Mouse (Mus musculus) lung, postnatal 25 days (tissue): ENCODE measurements at regions not wholly inside any gene's neighbourhood (a gene's known extent, or its start where the extent isn't known, plus 50 kb on each side); places are given as distances from the start of the nearest gene placed in this dataset.

Source experiments
- DNase-seq: peaks from one replicate; pipeline ENCODE4 v3.0.0; 2022; ENCODE audit warnings: low spot score

DNA sequence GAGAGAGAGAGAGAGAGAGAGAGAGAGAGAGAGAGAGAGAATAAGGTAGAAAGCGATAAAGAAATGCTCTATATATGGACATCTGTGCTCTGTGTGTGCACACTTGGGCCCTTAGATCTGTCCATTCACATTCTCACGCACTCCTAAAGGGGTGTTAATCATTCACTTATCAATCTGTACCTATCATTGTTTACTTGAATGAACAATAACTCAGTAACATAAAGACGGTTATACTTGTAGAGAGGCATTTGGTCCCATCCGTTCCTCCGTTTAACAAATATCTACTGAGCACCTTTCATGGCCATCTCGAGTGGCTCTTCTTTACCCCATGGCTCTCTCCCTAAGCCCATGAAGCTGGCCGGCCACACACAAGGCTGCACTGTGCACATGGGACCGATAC lies 114.3 kb upstream of the Cpm start:
- DNase-seq, result no peak

DNA sequence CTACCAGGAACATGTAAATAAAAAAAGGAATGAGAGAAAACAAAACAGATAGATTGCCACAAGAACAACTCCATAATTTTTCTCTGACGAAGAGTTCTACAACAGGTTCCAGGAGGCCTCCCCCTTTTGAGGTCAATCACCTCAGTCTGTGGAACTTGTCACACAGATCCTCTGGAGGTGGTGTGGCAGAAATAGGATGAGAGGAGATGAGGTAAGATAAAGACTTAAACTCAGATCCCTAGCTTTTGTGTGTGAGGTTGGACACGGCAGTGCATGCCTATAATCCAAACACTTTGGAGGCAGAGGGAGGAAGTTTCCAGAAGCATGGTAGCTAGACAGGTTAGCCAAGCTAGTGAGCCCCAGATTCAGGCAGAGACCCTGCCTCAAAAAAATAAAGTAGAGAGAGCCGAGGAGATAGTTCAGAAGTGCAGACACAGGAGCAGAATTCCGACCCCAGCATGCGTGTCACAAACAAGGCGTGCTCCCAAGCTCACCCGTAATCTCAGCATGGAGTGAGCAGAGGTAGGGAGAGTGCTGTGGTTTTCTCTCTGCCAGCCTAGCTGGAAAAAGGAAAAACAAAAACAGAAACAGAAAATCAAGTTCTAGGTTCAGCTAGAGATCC lies 115.3 kb upstream of the Cpm start:
- DNase-seq, result no peak

DNA sequence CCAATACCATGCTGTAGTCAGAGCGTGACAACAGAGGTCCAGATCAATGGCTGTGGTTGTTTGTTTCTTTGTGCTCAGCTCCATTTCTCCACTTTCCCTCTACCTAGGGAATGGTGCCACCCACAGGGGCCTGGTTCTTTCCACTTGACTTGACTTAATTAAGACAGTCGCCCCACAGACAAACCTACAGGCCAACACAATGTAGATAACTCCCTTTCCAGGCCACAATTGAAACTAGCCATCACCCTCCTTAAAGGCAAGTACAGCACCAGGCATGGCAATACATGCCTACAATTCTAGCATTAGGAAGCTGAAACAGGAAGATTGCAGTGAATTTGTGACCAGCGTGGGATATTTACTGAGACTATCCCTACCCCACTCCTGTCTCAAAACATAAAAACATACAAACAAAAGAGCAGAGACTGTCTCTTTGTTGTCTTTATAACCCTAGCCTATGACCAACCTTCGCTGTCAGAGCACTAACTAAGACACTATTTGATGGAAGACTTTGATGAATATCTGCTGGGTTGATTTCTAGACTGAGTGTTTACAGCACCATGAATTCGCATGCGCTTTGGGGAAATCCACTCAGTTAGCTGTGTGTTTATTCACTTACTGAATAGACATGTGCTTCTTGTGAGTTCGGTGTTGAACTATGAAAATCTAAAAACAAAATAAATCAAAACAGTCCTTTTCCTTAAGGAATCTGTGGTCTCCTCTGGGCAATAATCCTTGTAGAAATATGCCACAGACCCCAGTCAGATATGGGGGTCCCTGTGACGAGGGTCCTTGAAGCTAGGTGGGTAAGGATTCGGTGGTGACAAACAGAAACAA lies 116.7 kb upstream of the Cpm start:
- DNase-seq, result no peak

DNA sequence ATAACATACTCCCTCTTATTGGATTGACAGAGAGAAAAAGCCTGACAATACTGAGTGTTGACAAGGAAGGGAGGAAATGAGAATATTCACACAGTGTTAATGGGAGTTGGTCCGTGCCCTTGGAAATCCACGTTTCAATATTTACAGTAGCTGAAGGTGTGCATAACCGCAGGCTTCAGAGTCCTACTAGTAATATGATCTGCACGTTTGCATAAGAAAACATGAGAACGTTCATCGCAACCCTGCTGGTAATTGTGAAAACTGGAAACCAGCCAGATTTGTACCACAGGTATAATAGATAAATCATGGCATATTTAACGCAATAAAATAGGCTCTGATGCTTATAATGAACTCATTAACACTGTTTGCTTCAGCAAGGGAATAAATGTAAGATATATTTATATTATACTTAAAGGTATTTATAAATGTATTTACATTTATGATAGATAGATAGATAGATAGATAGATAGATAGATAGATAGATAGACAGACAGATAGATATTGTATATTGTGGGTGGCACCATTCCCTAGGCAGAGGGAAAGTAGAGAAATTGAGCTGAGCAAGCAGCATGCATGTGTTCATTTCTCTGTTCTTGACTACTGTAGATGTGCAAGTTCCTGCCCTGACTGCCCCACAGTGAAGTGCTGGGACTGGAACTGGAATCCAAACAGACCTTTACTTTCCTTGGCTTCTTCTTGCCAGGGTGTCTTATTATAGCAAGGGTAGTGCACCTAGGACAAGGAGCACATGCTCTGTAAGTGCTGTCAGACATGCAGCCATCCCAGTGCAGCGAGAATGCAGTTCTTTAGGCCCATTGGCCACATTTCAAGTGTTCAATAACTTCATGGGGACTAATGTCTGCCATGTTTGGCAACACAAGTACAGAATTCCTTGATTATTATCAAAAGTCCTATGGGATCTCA lies 117.6 kb upstream of the Cpm start:
- DNase-seq, result peak; percentile 28

DNA sequence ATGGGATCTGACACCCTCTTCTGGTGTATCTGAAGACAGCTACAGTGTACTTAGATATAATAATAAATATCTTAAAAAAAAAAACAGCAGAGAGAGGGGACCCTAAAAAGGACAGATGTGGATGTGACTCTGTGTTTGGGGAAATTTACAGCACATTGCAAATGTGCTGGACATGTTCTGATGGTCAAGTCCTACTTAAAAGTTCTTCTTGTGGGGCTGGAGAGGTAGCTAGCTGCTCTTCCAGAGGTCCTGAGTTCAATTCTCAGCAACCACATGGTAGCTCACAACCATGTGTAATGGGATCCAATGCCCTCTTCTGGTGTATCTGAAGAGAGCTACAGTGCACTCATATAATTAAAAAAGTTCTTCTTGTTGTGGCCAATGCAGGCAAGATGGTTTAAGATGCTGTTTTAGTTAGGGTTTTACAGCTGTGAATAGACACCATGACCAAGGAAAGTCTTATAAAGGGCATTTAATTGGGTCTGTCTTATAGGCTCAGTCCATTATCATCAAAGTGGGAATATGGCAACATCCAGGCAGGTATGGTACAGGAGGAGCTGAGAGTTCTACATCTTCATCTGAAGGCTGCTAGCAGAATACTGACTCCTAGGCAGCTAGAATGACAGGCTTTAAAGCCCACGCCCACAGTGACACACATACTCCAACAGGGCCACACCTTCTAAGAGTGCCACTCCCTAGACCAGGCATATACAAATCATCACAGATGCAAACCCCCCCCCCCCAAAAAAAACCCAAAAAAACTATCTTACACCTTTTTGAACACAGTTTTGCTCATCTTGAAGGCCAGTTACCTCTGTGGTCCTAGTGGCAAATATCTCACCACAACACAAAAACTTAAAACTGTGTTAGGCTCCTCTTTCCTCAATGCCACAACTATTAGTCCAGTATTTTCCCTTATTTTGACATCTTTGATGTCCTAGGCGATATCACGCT lies 118.5 kb upstream of the Cpm start:
- DNase-seq, result no peak

DNA sequence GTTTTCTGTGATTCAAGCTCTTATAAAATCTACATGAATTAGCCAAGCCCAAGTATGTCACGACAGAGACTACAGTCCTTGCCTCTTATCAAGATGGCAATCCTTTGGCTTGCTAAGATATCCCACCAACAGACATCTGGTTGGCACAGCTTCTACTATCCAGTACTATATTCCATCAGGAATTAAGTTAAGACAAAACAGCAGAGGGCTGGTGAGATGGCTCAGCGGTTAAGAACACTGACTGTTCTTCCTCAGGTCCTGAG lies 119.1 kb upstream of the Cpm start:
- DNase-seq, result no peak

DNA sequence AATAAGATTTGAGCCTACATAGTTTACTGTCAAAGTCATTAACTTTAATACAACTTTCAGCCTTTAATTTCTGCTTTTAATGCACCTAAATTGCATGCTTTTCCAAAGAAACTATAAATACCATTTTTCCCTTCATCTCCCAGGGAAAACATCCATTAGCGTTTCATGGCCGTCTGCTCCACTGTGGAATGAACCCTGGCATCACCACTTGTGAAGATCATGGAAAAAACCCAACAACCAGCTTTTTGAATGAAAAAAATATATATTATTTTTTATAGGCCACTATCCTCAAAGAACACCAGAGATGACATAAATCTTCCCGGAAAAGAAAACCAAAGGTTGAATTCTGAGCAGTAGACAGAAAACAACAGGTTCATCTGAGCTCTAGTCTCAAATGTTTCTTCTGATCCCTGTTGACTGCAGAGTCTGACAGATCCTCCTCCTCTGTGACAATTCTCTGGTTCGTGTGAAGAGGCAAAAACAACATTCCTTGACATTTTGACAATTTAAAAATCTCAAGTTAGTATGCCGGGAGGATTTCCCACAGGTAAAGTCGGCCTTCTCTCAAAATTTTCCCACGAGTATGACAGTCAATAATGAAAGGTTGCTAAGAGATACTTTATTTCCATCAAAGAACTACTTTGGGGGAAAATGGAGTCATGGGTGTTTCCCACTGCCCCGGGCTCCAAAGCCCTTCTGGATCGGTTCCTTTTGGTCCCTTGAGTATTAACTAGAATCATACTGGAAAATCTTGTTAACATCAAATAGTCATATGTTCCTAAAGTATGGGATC lies 119.7 kb upstream of the Cpm start:
- DNase-seq, result no peak

DNA sequence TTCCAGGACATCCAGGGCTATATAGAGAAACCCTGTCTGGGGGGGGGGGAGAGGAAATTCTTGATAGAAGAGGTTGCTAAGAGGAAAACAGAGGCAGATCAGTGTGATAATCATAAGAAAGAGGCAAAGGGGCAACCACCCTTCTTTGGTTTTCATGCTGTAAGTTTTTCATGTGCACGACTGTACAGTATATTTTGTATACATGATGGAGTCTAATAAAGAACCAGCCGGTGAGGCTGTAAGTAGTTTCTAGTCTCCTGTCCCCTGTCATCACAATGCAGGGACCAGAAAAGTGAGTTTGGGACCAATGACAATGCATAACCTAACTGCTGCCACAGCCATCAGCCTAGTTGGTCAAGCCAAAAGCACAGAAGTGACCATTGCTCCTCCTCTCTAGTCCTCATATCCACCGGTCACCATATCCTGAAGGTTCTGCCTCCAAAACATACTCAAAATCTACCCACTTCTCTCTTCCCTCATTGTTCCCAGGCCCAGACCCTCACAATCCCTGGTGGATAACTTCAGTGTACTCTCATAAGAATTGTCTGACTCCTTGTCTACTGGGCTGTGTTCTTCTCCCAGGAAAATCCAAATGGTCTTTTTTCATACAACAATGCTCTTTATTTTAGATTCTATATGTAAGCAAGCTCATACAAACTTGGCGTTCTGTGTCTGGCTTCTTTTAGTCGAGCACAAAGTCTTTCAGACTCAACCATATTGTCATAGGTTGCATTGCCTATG lies 122.9 kb upstream of the Cpm start:
- no peak for DNase-seq

DNA sequence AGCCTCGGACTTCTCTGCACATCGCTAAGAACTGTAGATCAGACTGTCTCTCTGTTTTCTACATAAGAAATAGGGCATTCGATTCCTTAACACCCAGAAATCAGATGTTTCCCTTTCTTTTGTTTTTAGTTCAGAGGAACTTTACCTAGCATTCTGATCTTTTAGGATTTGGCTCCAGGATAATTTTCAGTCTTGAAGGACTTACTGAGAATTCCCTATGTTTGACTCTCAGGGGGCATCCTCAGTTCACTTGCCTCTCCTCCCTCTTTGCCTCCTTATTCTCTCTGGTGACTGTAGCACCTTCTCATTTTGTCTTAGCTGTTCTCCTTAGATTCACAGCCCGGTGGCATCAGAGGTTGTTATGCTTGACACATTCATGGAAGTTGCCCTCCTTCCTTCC lies 123.8 kb upstream of the Cpm start:
- no peak for DNase-seq

DNA sequence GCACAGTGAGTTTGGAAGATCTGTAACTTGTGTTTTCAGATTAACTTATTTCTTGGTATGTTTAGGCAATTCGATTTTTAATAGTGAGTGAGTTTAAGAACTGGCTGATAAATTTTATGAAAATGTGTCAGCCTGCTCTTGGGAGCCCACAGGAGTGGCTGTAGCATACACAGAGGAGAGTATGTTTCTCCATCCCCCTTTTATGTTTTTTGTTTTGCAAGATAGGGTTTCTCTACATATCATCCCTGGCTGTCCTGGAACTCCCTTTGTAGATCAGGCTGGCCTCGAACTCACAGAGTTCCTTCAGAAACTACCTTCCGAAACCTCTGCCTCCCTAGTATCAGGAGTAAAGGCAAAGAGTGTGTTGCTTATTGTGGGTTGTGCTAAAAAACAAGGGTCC lies 124.2 kb upstream of the Cpm start:
- no peak for DNase-seq

DNA sequence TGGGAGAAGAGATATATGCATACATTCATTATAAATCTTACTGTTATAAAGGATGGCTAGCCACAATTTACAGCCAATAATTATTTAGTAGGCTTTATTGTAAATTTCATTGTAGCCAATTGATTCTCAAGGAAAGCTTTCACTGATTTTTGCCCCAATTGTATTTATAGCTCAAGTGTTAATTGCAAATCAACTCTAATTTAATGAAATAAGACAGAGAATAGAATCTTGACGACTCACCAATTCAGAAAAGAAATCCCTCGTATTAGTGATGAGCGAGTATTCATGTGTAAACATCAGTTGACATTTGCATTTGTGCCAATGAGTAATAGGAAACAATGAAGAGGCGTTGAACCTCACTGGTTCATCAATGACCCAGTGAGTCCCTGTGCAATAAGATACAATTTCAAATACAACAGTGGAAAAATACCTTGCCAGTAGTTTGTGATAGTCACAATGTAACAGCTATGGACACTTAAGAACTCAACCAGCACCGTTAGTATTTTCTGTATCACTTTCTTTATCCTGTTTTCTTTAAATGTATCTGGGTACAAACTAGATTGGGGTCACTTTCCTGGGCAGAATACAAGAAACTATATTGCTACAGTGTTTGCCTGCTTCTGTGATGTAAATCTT lies 124.6 kb upstream of the Cpsf6 start:
- DNase-seq, result no peak

DNA sequence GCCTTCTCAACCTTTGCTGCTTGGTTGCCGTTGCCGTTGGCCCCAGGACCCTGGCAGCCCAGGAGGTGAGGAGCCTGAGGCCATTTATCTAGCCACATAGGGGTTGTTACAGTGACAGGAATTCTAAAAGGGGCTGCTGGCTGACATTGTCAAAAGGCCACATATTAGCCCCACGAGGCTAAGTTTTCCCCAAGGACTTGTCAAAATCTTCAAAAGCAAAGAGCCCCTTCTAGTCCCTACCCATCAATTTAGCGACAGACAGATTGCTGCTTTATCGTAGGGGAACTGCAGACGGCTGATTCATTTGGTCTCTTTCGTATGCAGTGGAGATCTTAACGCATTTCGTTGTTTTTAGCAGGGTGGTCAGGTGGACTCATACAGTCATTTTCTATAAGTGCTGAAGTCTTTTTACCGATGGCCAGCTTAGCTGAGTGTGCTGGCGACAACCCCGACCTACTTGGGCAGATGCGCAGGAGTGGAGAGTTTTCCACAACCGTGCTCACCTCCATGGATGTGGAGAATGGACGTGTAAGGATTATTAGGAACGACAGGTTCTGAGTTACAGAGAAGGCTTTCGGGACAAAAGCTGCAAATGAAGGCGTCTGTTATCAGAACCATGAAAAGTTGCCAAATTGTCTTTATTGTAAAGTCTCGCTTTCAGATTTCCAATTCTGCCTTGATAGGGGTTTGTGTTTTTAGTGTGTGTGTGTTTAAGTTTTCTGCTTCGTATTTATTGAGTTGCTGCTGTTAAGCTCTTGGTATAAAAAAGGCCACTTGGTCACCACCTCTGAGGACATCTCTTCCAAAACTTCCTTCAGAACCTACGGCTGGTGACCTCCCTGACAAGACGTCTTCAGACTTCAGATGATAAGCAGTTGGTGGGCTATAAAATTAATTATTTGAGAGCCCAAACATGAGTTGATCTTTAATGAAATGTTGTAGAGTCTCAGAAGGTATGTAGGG lies 123.7 kb upstream of the Cpsf6 start:
- DNase-seq, result no peak

DNA sequence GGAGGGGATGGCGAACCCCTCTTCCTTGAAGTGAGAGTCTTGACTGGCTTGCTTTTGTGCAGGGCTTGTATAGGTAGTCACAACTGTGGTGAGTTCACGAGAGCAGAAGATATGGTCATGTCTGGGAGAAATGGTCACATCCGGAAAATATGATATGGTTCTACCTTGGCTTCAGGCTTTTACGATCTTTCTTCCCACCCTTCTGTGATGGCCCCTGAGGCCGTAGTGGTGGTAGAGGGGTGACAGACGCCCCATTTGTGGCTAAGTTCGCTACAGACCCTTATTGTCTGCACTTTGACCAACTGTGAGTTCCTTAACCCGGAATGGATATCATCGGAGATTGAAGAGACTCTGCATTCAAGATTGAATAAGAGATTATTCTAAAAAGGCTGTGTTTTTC lies 122.9 kb upstream of the Cpsf6 start:
- no peak for DNase-seq

DNA sequence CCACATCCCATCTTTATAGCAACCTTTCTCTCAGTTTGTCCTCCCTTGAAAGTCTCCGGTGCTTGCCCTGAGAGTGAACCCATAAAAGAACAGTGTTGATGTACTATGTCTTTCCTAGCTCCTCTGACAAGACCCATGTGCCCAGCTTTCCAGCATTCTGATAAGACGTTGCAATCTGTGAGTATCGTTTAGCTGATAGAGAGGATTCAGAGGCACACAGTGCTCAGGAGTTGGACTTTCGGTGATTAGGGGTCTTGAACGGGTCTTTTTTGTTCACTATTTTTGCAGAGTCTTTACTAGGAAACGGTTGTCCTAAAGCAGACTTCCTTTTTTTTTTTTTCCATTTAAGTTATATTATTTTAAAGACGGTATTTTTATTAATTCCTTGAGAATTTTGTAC lies 122.3 kb upstream of the Cpsf6 start:
- DNase-seq, result no peak

DNA sequence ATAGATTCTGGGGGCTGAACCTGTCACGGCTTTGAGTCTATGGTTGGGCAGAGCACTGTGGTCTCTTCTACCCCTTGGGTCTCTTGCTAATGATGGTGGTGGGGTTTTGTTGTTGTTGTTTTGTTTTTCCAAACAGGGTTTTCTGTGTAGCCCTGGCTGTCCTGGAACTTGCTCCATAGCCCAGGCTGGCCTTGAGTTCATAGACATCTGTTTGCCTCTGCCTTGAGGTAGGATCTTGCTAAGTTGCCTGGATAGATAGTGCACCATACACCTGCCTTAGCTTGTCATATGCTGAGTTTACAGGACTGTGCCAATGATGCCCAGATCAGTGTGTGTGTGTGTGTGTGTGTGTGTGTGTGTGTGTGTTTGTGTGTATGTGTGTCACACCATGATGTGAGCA lies 121.6 kb upstream of the Cpsf6 start:
- DNase-seq, result no peak

DNA sequence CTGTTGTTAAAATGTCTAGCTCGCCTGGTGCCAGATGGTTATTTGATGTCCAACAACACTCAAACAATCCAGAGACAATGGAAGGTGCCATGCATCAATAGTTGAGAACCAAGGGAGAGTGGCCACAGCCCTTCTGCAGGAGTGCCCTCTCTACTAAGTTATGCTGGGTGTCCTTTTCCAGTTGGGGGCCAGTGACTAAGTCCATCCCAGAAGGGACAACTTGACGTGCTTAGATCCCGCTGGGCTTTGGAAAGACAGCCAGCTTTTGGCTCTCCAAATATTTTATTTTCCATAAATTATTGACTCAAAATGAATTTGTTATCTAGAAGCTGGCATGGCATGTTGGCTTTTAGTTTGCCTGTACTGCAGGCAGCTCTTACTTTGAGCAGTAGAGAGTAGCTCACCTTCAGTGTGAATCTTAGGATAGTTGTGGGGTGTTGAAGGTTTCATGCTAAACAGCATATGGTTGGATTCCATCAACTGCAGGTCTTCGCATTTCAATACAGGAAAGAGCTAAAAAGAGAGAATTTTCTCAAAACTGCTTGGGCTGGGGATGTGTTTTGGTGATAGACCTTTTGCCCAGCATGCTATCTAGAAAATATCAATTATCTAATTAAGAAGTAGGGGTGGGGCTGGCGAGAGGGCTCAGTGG lies 120.8 kb upstream of the Cpsf6 start:
- DNase-seq, result no peak

DNA sequence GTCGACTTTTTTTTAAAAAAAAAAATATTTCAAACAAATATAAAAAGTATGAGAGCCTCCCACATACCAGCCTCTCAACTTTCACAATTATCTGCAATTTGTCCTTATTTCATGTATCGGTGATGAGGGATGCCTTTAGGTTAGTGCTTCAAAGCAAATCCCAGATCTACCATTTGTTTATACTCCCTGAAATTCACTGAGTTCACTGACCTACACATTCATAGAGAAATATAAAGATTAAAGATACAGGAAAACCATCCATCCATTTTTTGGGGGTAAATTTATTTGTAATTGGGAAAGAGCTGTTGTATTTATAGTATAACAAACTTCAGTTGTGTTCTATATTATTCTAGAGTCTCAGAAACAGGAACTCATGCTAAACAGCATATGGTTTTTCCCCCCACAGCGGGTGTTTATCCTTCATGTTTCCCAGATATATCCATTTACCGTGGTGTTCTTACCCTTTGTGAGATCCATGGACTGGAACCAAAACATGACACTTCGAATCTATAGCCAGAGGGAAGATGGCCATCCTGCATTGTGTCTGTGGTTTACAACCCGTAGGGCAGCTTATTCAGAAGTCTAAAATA lies 120.1 kb upstream of the Cpsf6 start:
- no peak for DNase-seq
